In the genomic region with DNA sequence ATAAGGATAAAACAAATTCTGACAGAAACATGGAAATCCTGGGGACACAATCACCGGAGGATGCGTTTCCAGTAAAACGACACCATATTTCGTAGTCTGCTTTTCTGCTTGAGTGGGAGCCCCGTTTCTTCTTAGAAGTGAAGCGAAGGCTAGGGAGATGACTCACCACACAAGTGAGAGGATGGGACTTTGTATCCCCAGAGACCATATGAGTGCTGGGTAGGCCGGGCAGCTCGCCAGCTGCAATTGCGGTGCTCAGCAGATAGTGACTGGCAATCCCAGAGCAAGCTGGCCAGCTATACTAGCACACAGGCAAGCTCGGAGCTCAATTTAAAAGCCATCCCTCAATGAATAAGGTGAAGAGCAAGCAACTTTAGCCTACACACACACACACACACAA, we compare ENCODE assay signal across 10 mouse cellular contexts. TPM values are rescaled to one million over a fixed set of nuclear protein-coding genes. Genes with fewer than 3 reads are reported as not detected.
DNase-seq lines count a peak whose midpoint lies in the region; ATAC-seq lines count a peak whose summit lies in the region.
"Had no signal": no experiment of that assay in that cellular context is flagged by ENCODE, and none has a peak within 500 bp of the region (broad histone marks: within the 10 kb centered on the region; RNA-seq: fewer than 3 reads in every experiment).

No protein-coding gene starts in this region.

- intact Hi-C loops in left cerebral cortex, postnatal 25 days (cut with DNase I), result loop anchor here (5.0 kb wide), 1 partner anchor 49 kb away; a partner anchor contains a TSS

- ATAC-seq in monocyte, adult 5-6 weeks (replicated peaks; ENCODE audit: insufficient number of reproducible peaks, low FRiP score, low TSS enrichment, poor library complexity, severe bottlenecking), result no peak

- DNase-seq in A20 (ENCODE audit: low read depth, low spot score), result peak; percentile 26
- DNase-seq in MN1 (ENCODE audit: low spot score), result peak; percentile 91
- DNase-seq in kidney, postnatal 14 days, result peak; percentile 66
- DNase-seq in left cerebral cortex, postnatal 25 days (ENCODE audit: low spot score in 2 of 2), result peak; percentile 31 to 88
- no peak for DNase-seq in embryo, embryonic 10.5 days (ENCODE audit: low spot score)
- DNase-seq in urinary bladder, postnatal 10 days (ENCODE audit: low spot score), result no peak
- DNase-seq: cerebellum, adult 9-10 months; thymus, adult 18-20 months had no signal

RNA-seq across cellular contexts. Expression of a gene that starts 50.3 kb away (rescaled TPM):
- total RNA-seq in left cerebral cortex, postnatal 25 days (2021), result 100 to 1,000 TPM; 466 to 482 TPM
- not detected in 3 replicates for total RNA-seq in monocyte, adult 5-6 weeks (2017)
- total RNA-seq: megakaryocyte-erythroid progenitor cell, adult 5-6 weeks had no signal

Comparison
In these comparisons a context has a peak if more than half of its experiments do, and no peak if none do; other contexts are left out.
1. DNase-seq: peak in A20 (single experiment), MN1 (single experiment), kidney, postnatal 14 days (single experiment) and left cerebral cortex, postnatal 25 days (2 of 2); none in embryo, embryonic 10.5 days (single experiment) and urinary bladder, postnatal 10 days (single experiment).
2. RNA of a gene that starts 50.3 kb away (total RNA-seq): 466 to 482 TPM in left cerebral cortex, postnatal 25 days; not detected in monocyte, adult 5-6 weeks; every median in the first group is over 100 times any median in the second.